Mouse (Mus musculus): Measurements from ENCODE around the gene Kat2b. TPM values are rescaled to one million over a fixed set of nuclear protein-coding genes. Genes with fewer than 3 reads are reported as not detected.
"Not testable (repeated sequence)": the region's sequence is repeated elsewhere in the genome, so short reads cannot be mapped to it uniquely, and the experiment has no call there.

The Kat2b gene
- polyA plus RNA-seq, 1 experiment from 2014 or later = 7.0 TPM

- not testable (repeated sequence) for H3K4me3 ChIP-seq (replicated peaks); H3K27ac ChIP-seq (replicated peaks); H3K9me3 ChIP-seq (replicated peaks); H3K4me2 ChIP-seq (replicated peaks); H3K27me3 ChIP-seq; H3K36me3 ChIP-seq; ATAC-seq (ENCODE audit: insufficient number of reproducible peaks, low FRiP score, low TSS enrichment, low read depth); H3K9ac ChIP-seq
- H3K4me1 ChIP-seq = peaks cover 21% of the 10 kb centered on the region
- 86% methylated on average over 5 of the region's 5 CpGs for WGBS
Measured at GRCm38 (mm10) chr17:53570932-53571331, 4.3 kb downstream of the Kat2b start.

GRCm38 (mm10) chr17:53573019-53573556 is 6.4 kb downstream of the Kat2b start:
- H3K27me3 ChIP-seq = no peaks in the 10 kb centered on the region
- no peaks in the 10 kb centered on the region for H3K36me3 ChIP-seq
- no peaks in the 10 kb centered on the region for H3K9me3 ChIP-seq (replicated peaks)
- no peak overlapping the region for H3K9ac ChIP-seq
- peaks cover 16% of the 10 kb centered on the region for H3K4me1 ChIP-seq
- 42% methylated on average over 4 of the region's 4 CpGs for WGBS
- no peak for ATAC-seq (ENCODE audit: insufficient number of reproducible peaks, low FRiP score, low TSS enrichment, low read depth)
- no peak overlapping the region for H3K27ac ChIP-seq (replicated peaks)
- no peak overlapping the region for H3K4me2 ChIP-seq (replicated peaks)
- no peak overlapping the region for H3K4me3 ChIP-seq (replicated peaks)

DNA sequence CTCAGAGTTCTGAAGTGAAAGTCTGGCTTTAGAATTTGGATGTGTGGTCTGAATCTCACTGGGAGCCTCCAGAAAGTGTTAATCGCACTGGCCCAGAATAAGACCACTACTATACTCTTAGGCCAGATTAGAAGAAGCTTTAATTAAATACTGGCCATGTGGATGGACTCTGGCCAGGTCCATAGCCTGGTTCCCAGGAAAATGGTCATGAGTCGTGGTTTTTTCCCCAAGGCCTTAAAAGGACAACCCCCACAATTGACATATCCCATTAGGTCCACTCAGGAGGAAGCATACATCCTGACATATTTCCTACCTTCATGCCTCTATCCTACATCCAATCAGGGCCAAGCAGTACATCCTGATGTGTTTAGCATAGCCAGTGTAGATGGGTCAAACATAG is 10.5 kb downstream of the Kat2b start:
- Histone ChIP-seq H3K36me3 (no peaks in the 10 kb centered on the region), H3K4me3 (replicated peaks) (no peak overlapping the region), H3K4me1 (peaks cover 5% of the 10 kb centered on the region; the same call in 1 of the 2 replicates), H3K27me3 (no peaks in the 10 kb centered on the region), H3K4me2 (replicated peaks) (no peak overlapping the region), H3K9ac (no peak overlapping the region), H3K9me3 (replicated peaks) (no peaks in the 10 kb centered on the region), H3K27ac (replicated peaks) (no peak overlapping the region)
- ATAC-seq (ENCODE audit: insufficient number of reproducible peaks, low FRiP score, low TSS enrichment, low read depth) = no peak
- 78% methylated on average over 2 of the region's 2 CpGs for WGBS

DNA sequence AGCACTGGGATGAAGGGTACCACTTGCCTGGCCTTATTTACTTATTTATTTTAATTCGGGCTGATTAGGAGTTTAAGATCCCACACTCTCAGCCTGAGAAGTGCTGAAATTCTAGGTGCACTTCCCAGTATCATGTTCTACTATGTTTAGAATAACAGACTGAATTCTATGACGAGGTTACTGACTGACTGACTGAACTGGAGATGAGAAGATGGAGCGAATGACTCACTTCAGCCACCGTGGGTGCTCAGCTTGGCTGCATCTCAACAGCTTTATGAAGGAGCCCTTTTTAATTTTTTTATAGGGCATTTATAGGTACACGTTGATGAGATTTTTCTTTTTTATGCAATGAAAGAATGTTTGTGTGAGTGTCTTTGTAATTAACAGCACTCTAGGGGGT is 11.1 kb downstream of the Kat2b start:
- H3K27ac ChIP-seq (replicated peaks) = no peak overlapping the region
- H3K27me3 ChIP-seq = no peaks in the 10 kb centered on the region
- ATAC-seq (ENCODE audit: insufficient number of reproducible peaks, low FRiP score, low TSS enrichment, low read depth) = no peak
- H3K36me3 ChIP-seq = no peaks in the 10 kb centered on the region
- H3K4me1 ChIP-seq = peaks cover 5% of the 10 kb centered on the region; the same call in 1 of the 2 replicates
- no peak overlapping the region for H3K9ac ChIP-seq
- H3K4me3 ChIP-seq (replicated peaks) = no peak overlapping the region
- H3K4me2 ChIP-seq (replicated peaks) = no peak overlapping the region
- WGBS = 71% methylated on average over 5 of the region's 5 CpGs
- H3K9me3 ChIP-seq (replicated peaks) = no peaks in the 10 kb centered on the region

- H3K4me2 ChIP-seq (replicated peaks) = no peak overlapping the region
- H3K9me3 ChIP-seq (replicated peaks) = no peaks in the 10 kb centered on the region
- no peak overlapping the region for H3K27ac ChIP-seq (replicated peaks)
- no peak overlapping the region for H3K9ac ChIP-seq
- no peaks in the 10 kb centered on the region for H3K27me3 ChIP-seq
- H3K4me1 ChIP-seq = peaks cover 5% of the 10 kb centered on the region; the same call in 1 of the 2 replicates
- no peaks in the 10 kb centered on the region for H3K36me3 ChIP-seq
- 74% methylated on average over 6 of the region's 6 CpGs for WGBS
- no peak overlapping the region for H3K4me3 ChIP-seq (replicated peaks)
- ATAC-seq (ENCODE audit: insufficient number of reproducible peaks, low FRiP score, low TSS enrichment, low read depth) = no peak
Measured at GRCm38 (mm10) chr17:53578249-53578648, 11.6 kb downstream of the Kat2b start.

GRCm38 (mm10) chr17:53578776-53579175 is 12.1 kb downstream of the Kat2b start:
- Histone ChIP-seq H3K9me3 (replicated peaks) (no peaks in the 10 kb centered on the region), H3K4me3 (replicated peaks) (no peak overlapping the region), H3K4me1 (peaks cover 5% of the 10 kb centered on the region; the same call in 1 of the 2 replicates), H3K27ac (replicated peaks) (no peak overlapping the region), H3K36me3 (no peaks in the 10 kb centered on the region), H3K4me2 (replicated peaks) (no peak overlapping the region), H3K9ac (no peak overlapping the region), H3K27me3 (no peaks in the 10 kb centered on the region)
- WGBS = 73% methylated on average over 9 of the region's 9 CpGs
- no peak for ATAC-seq (ENCODE audit: insufficient number of reproducible peaks, low FRiP score, low TSS enrichment, low read depth)

DNA sequence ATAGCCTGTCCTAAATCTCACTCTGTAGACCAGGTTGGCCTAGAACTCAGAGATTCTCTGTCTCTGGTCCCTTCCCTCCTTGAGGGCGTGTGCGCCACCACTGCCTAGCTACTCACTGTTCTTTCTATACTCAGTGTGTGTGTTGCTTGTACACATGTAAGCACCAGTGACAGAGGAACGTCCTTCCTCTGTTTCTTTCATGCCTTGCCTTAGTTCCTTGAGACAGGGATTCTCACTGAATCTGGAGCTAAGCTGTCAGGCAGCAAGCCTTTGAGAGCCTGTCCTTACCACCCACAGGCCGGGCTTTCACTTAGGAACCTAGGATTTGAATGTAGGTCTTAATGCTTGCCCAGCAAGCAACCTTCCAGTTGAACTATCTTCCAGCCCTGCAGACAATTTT is 13.0 kb downstream of the Kat2b start:
- Histone ChIP-seq H3K4me1 (0 out of 2 replicates have a peak, but pooled peaks cover 5% of the 10 kb centered on the region), H3K36me3 (no peaks in the 10 kb centered on the region), H3K4me2 (replicated peaks) (no peak overlapping the region), H3K9me3 (replicated peaks) (no peaks in the 10 kb centered on the region), H3K27ac (replicated peaks) (no peak overlapping the region), H3K27me3 (no peaks in the 10 kb centered on the region), H3K4me3 (replicated peaks) (no peak overlapping the region), H3K9ac (no peak overlapping the region)
- WGBS = 53% methylated on average over 4 of the region's 4 CpGs
- ATAC-seq (ENCODE audit: insufficient number of reproducible peaks, low FRiP score, low TSS enrichment, low read depth) = no peak

DNA sequence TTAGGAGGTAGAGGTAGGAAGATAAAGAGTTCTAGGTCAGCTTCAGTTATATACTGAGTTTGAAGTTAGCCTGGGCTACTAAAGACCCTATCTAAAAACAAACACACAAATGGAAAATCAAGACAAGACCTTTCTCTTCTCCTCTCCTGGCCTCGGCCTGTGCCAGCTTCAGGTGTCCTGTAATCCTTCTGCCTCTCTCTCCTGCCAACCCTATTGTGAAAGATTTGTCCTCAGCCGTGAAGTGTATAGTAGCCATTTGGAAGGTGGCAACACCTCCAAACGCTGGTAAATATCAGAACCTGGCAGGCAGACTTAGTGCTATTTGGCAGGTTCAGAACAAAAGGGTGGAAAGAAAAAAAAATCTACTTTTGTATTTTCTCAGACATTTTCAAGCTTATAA is 13.6 kb downstream of the Kat2b start:
- no peak overlapping the region for H3K27ac ChIP-seq (replicated peaks)
- WGBS = 80% methylated on average over 3 of the region's 3 CpGs
- H3K36me3 ChIP-seq = no peaks in the 10 kb centered on the region
- H3K9me3 ChIP-seq (replicated peaks) = no peaks in the 10 kb centered on the region
- H3K27me3 ChIP-seq = no peaks in the 10 kb centered on the region
- no peak overlapping the region for H3K9ac ChIP-seq
- no peak for ATAC-seq (ENCODE audit: insufficient number of reproducible peaks, low FRiP score, low TSS enrichment, low read depth)
- H3K4me2 ChIP-seq (replicated peaks) = no peak overlapping the region
- 0 out of 2 replicates have a peak, but pooled peaks cover 5% of the 10 kb centered on the region for H3K4me1 ChIP-seq
- H3K4me3 ChIP-seq (replicated peaks) = no peak overlapping the region

- ATAC-seq (ENCODE audit: insufficient number of reproducible peaks, low FRiP score, low TSS enrichment, low read depth) = no peak
- Histone ChIP-seq H3K9me3 (replicated peaks) (no peaks in the 10 kb centered on the region), H3K4me2 (replicated peaks) (no peak overlapping the region), H3K27me3 (no peaks in the 10 kb centered on the region), H3K27ac (replicated peaks) (no peak overlapping the region), H3K9ac (no peak overlapping the region), H3K36me3 (no peaks in the 10 kb centered on the region), H3K4me1 (peaks cover 10% of the 10 kb centered on the region; the same call in 1 of the 2 replicates), H3K4me3 (replicated peaks) (no peak overlapping the region)
- 44% methylated on average over 4 of the region's 4 CpGs for WGBS
Measured at GRCm38 (mm10) chr17:53582026-53582585, 15.4 kb downstream of the Kat2b start.

DNA sequence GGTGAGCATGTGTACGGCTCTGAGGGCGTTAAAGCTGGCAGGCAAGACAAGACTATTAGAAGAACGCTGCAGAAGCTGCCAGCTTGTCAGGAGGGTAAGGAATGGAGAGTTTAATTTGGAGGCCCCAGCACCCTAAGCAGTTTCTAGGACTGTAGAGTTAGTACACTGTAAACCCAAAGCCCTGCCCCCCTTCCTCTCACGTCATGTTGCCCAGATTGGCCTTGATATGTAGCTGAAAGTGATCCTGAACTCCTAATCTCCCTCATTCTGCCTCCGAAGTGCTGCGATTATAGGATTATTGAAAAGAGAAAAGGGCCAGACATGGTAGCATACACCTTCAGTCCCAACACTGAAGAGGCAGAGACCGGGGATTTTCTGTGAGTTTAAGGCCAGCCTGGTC is 16.1 kb downstream of the Kat2b start:
- Histone ChIP-seq H3K36me3 (no peaks in the 10 kb centered on the region), H3K27me3 (no peaks in the 10 kb centered on the region), H3K4me1 (peaks cover 15% of the 10 kb centered on the region), H3K27ac (replicated peaks) (no peak overlapping the region), H3K9me3 (replicated peaks) (no peaks in the 10 kb centered on the region), H3K4me3 (replicated peaks) (no peak overlapping the region), H3K9ac (no peak overlapping the region), H3K4me2 (replicated peaks) (no peak overlapping the region)
- ATAC-seq (ENCODE audit: insufficient number of reproducible peaks, low FRiP score, low TSS enrichment, low read depth) = no peak
- 78% methylated on average over 7 of the region's 7 CpGs for WGBS

DNA sequence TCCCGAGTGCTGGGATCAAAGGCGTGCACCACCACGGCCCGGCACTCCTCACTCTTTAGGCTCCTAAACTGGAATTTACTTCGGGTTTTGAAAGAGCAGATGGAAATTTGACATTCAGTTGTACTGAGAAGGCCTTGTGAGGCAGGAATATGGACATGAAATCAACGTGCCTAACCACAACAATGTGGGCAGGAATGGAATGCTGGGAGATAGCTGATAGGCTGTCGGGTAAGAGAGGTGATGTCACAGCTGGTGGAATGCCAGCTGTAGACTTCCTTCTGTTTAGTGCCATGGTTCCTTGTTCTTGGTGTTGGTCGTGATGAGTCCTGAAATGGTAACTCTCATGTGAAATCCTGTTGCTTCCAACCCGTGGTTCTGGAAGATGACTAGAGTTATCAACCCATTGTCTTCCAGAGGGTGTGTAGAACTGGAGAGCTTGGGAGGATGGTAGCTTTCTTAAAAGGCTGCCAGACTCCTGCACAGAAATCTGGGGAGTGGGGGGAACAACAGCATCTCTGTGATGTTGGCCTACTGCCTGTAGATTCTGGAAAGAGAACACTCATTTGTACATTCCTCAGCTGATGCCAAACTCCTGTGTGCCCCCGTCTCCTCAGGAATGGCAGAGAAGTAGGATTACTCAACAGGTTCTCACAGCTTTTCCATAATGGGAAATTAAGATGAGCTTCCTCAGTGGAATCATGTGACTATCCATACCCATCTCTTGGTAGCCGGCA is 17.4 kb downstream of the Kat2b start:
- no peak overlapping the region for H3K4me3 ChIP-seq (replicated peaks)
- H3K4me1 ChIP-seq = peaks cover 11% of the 10 kb centered on the region
- H3K27ac ChIP-seq (replicated peaks) = no peak overlapping the region
- H3K9ac ChIP-seq = no peak overlapping the region
- no peaks in the 10 kb centered on the region for H3K9me3 ChIP-seq (replicated peaks)
- no peak for ATAC-seq (ENCODE audit: insufficient number of reproducible peaks, low FRiP score, low TSS enrichment, low read depth)
- 78% methylated on average over 11 of the region's 11 CpGs for WGBS
- H3K36me3 ChIP-seq = no peaks in the 10 kb centered on the region
- no peak overlapping the region for H3K4me2 ChIP-seq (replicated peaks)
- H3K27me3 ChIP-seq = no peaks in the 10 kb centered on the region
